Mouse (Mus musculus): ENCODE measurements at regions not wholly inside any gene's neighbourhood (a gene's known extent, or its start where the extent isn't known, plus 50 kb on each side); places are given as distances from the start of the nearest gene placed in this dataset.

GRCm38 (mm10) chr13:31171751-31172150 lies 197.7 kb downstream of the Gm5447 start:
- no peak for TF ChIP-seq POLR2A (IDR thresholded peaks at IDR 0.05; ENCODE audit: control insufficient read depth in 1 of 2, insufficient read depth in 1 of 2, low read depth in 1 of 2, low read length in 2 of 2, poor library complexity in 1 of 2)
- no peak for TF ChIP-seq MXI1 (IDR thresholded peaks at IDR 0.05; ENCODE audit: low read depth, low read length)
- no peak for TF ChIP-seq GATA1 (IDR thresholded peaks at IDR 0.05; ENCODE audit: low read depth, low read length)
